Mouse (Mus musculus): ENCODE measurements around the gene Nkg7. TPM values are rescaled to one million over a fixed set of nuclear protein-coding genes. Genes with fewer than 3 reads are reported as not detected.

Nkg7 gene
- total RNA-seq (2012; rRNA removed) = 0.37 and 0.62 TPM in 2 replicates

GRCm38 (mm10) chr7:43436341-43437255, at the start of gene Nkg7:
Gene Nkg7, plus strand, starts transcription at chr7:43437073.
- peaks cover 4 to 7% of the 10 kb centered on the region in 2 experiments; a peak in 3 of 4 replicates for H3K4me1 ChIP-seq (ENCODE audit: control insufficient read depth in 2 of 2, insufficient read depth in 2 of 2, low read length in 2 of 2, poor library complexity in 1 of 2)
- no peak within 1 kb of the TSS for H3K27ac ChIP-seq (ENCODE audit: insufficient read depth, low read depth, low read length, poor library complexity, severe bottlenecking)
- no peaks in the 10 kb centered on the region for H3K9me3 ChIP-seq (ENCODE audit: control insufficient read depth, insufficient read depth, low read depth, low read length)
- in situ Hi-C loops (cut with MboI; ENCODE audit: low sequenced_read_pairs in 2 of 2, unreplicated experiment in 2 of 2) = no loop called here
- TF ChIP-seq MAFK (IDR thresholded peaks at IDR 0.05; ENCODE audit: insufficient read depth, low read depth, low read length) (no peak), CHD2 (IDR thresholded peaks at IDR 0.05; ENCODE audit: low read depth, low read length) (no peak), HCFC1 (IDR thresholded peaks at IDR 0.05; ENCODE audit: borderline replicate concordance, insufficient read depth, low read length) (no peak), ZC3H11A (IDR thresholded peaks at IDR 0.05; ENCODE audit: borderline replicate concordance, low read depth, low read length) (no peak), ZNF384 (IDR thresholded peaks at IDR 0.05; ENCODE audit: low read depth, low read length) (no peak)
- no peaks in the 10 kb centered on the region for H3K36me3 ChIP-seq (ENCODE audit: control insufficient read depth, insufficient read depth, low read length, poor library complexity, severe bottlenecking)
- DNase-seq (ENCODE audit: low read depth, low spot score) = no peak
- H3K4me3 ChIP-seq (ENCODE audit: insufficient read depth in 1 of 2, low read depth in 1 of 2, low read length in 2 of 2, poor library complexity in 1 of 2, severe bottlenecking in 1 of 2) = no peak within 1 kb of the TSS
- H3K9ac ChIP-seq (ENCODE audit: insufficient read depth, low read depth, low read length, poor library complexity, severe bottlenecking) = no peak within 1 kb of the TSS

GRCm38 (mm10) chr7:43392349-43393121, 44.3 kb upstream of the Nkg7 start:
- Histone ChIP-seq H3K9ac (ENCODE audit: insufficient read depth, low read depth, low read length, poor library complexity, severe bottlenecking) (no peak overlapping the region), H3K4me1 (ENCODE audit: control insufficient read depth in 2 of 2, insufficient read depth in 2 of 2, low read length in 2 of 2, poor library complexity in 1 of 2) (no peaks in the 10 kb centered on the region), H3K36me3 (ENCODE audit: control insufficient read depth, insufficient read depth, low read length, poor library complexity, severe bottlenecking) (no peaks in the 10 kb centered on the region), H3K4me3 (ENCODE audit: insufficient read depth in 1 of 2, low read depth in 1 of 2, low read length in 2 of 2, poor library complexity in 1 of 2, severe bottlenecking in 1 of 2) (no peak overlapping the region), H3K27ac (ENCODE audit: insufficient read depth, low read depth, low read length, poor library complexity, severe bottlenecking) (no peak overlapping the region), H3K9me3 (ENCODE audit: control insufficient read depth, insufficient read depth, low read depth, low read length) (no peaks in the 10 kb centered on the region)
- DNase-seq (ENCODE audit: low read depth, low spot score) = no peak
- TF ChIP-seq ZNF384 (IDR thresholded peaks at IDR 0.05; ENCODE audit: low read depth, low read length) = no peak
- TF ChIP-seq MAFK (IDR thresholded peaks at IDR 0.05; ENCODE audit: insufficient read depth, low read depth, low read length) = no peak
- TF ChIP-seq ZC3H11A (IDR thresholded peaks at IDR 0.05; ENCODE audit: borderline replicate concordance, low read depth, low read length) = no peak
- TF ChIP-seq HCFC1 (IDR thresholded peaks at IDR 0.05; ENCODE audit: borderline replicate concordance, insufficient read depth, low read length) = no peak
- no peak for TF ChIP-seq CHD2 (IDR thresholded peaks at IDR 0.05; ENCODE audit: low read depth, low read length)
- in situ Hi-C loops (cut with MboI; ENCODE audit: low sequenced_read_pairs in 2 of 2, unreplicated experiment in 2 of 2) = no loop called here

- no peak for DNase-seq (ENCODE audit: low read depth, low spot score)
- in situ Hi-C loops (cut with MboI; ENCODE audit: low sequenced_read_pairs in 2 of 2, unreplicated experiment in 2 of 2) = no loop called here
- Histone ChIP-seq H3K27ac (ENCODE audit: insufficient read depth, low read depth, low read length, poor library complexity, severe bottlenecking) (no peak overlapping the region), H3K4me3 (ENCODE audit: insufficient read depth in 1 of 2, low read depth in 1 of 2, low read length in 2 of 2, poor library complexity in 1 of 2, severe bottlenecking in 1 of 2) (no peak overlapping the region), H3K4me1 (ENCODE audit: control insufficient read depth in 2 of 2, insufficient read depth in 2 of 2, low read length in 2 of 2, poor library complexity in 1 of 2) (no peaks in the 10 kb centered on the region), H3K36me3 (ENCODE audit: control insufficient read depth, insufficient read depth, low read length, poor library complexity, severe bottlenecking) (no peaks in the 10 kb centered on the region), H3K9me3 (ENCODE audit: control insufficient read depth, insufficient read depth, low read depth, low read length) (no peaks in the 10 kb centered on the region), H3K9ac (ENCODE audit: insufficient read depth, low read depth, low read length, poor library complexity, severe bottlenecking) (no peak overlapping the region)
- no peak for TF ChIP-seq ZNF384 (IDR thresholded peaks at IDR 0.05; ENCODE audit: low read depth, low read length)
- TF ChIP-seq HCFC1 (IDR thresholded peaks at IDR 0.05; ENCODE audit: borderline replicate concordance, insufficient read depth, low read length) = no peak
- no peak for TF ChIP-seq CHD2 (IDR thresholded peaks at IDR 0.05; ENCODE audit: low read depth, low read length)
- no peak for TF ChIP-seq ZC3H11A (IDR thresholded peaks at IDR 0.05; ENCODE audit: borderline replicate concordance, low read depth, low read length)
- no peak for TF ChIP-seq MAFK (IDR thresholded peaks at IDR 0.05; ENCODE audit: insufficient read depth, low read depth, low read length)
Observed at GRCm38 (mm10) chr7:43399501-43399900, 37.4 kb upstream of the Nkg7 start.

GRCm38 (mm10) chr7:43402718-43403117, 34.2 kb upstream of the Nkg7 start:
- Histone ChIP-seq H3K4me1 (ENCODE audit: control insufficient read depth in 2 of 2, insufficient read depth in 2 of 2, low read length in 2 of 2, poor library complexity in 1 of 2) (no peaks in the 10 kb centered on the region), H3K4me3 (ENCODE audit: insufficient read depth in 1 of 2, low read depth in 1 of 2, low read length in 2 of 2, poor library complexity in 1 of 2, severe bottlenecking in 1 of 2) (no peak overlapping the region), H3K36me3 (ENCODE audit: control insufficient read depth, insufficient read depth, low read length, poor library complexity, severe bottlenecking) (no peaks in the 10 kb centered on the region), H3K27ac (ENCODE audit: insufficient read depth, low read depth, low read length, poor library complexity, severe bottlenecking) (no peak overlapping the region), H3K9ac (ENCODE audit: insufficient read depth, low read depth, low read length, poor library complexity, severe bottlenecking) (no peak overlapping the region), H3K9me3 (ENCODE audit: control insufficient read depth, insufficient read depth, low read depth, low read length) (no peaks in the 10 kb centered on the region)
- TF ChIP-seq MAFK (IDR thresholded peaks at IDR 0.05; ENCODE audit: insufficient read depth, low read depth, low read length) (no peak), HCFC1 (IDR thresholded peaks at IDR 0.05; ENCODE audit: borderline replicate concordance, insufficient read depth, low read length) (no peak), CHD2 (IDR thresholded peaks at IDR 0.05; ENCODE audit: low read depth, low read length) (no peak), ZNF384 (IDR thresholded peaks at IDR 0.05; ENCODE audit: low read depth, low read length) (no peak), ZC3H11A (IDR thresholded peaks at IDR 0.05; ENCODE audit: borderline replicate concordance, low read depth, low read length) (no peak)
- DNase-seq (ENCODE audit: low read depth, low spot score) = no peak
- in situ Hi-C loops (cut with MboI; ENCODE audit: low sequenced_read_pairs in 2 of 2, unreplicated experiment in 2 of 2) = no loop called here
